Mouse (Mus musculus) midbrain, postnatal 0 days (tissue): ENCODE data around the gene Tpt1. TPM values are rescaled to one million over a fixed set of nuclear protein-coding genes. Genes with fewer than 3 reads are reported as not detected.
A peak's percentile ranks its signal among the peaks of the same experiment; 100 is the strongest.
"Not testable (repeated sequence)": the region's sequence is repeated elsewhere in the genome, so short reads cannot be mapped to it uniquely, and the experiment has no call there.

Source experiments
- ATAC-seq: fragments of 200-750 bp; cut with Nextera tagmentation; 2 replicates; pipeline ENCODE4 v1.8.0; 2017; ENCODE audit warnings: moderate number of reproducible peaks, mild to moderate bottlenecking, moderate TSS enrichment, moderate library complexity; ENCODE audit not compliant: low FRiP score
- DNase-seq: peaks from one replicate; pipeline ENCODE4 v3.0.0-alpha.2; 2015; ENCODE audit warnings: low spot score
- H3K27ac ChIP-seq: fragments of 300-500 bp; sonication (generic); 2 replicates; pipeline ENCODE4 v1.5.1; 2014; ENCODE audit warnings: low read depth, mild to moderate bottlenecking, low read length, mixed read lengths
- H3K27me3 ChIP-seq: fragments of 300-500 bp; sonication (generic); 2 replicates; pipeline ENCODE4 v1.6.1; 2014; ENCODE audit warnings: low read length, control low read depth, mixed read lengths; ENCODE audit not compliant: insufficient read depth
- H3K36me3 ChIP-seq: fragments of 300-500 bp; sonication (generic); 2 replicates; pipeline ENCODE4 v1.6.1; 2014; ENCODE audit warnings: low read length, control low read depth, mixed read lengths; ENCODE audit not compliant: insufficient read depth
- H3K4me1 ChIP-seq: fragments of 300-500 bp; sonication (generic); 2 replicates; pipeline ENCODE4 v1.6.1; 2014; ENCODE audit warnings: mild to moderate bottlenecking, control low read depth, antibody characterized with exemption, low read length, mixed read lengths; ENCODE audit not compliant: insufficient read depth
- H3K4me2 ChIP-seq: fragments of 300-500 bp; sonication (generic); 2 replicates; pipeline ENCODE4 v1.6.1; 2014; ENCODE audit warnings: low read depth, mild to moderate bottlenecking, low read length, mixed read lengths; ENCODE audit not compliant: poor library complexity, severe bottlenecking
- H3K4me3 ChIP-seq: fragments of 300-500 bp; sonication (generic); 2 replicates; pipeline ENCODE4 v1.5.1; 2014; ENCODE audit warnings: low read depth, mild to moderate bottlenecking, low read length, moderate library complexity
- H3K9ac ChIP-seq: fragments of 300-500 bp; sonication (generic); replicated peaks from 2 replicates; pipeline ENCODE4 v1.6.1; 2014; ENCODE audit warnings: mild to moderate bottlenecking, low read length, moderate library complexity, mixed read lengths; ENCODE audit not compliant: poor library complexity, severe bottlenecking
- H3K9me3 ChIP-seq: fragments of 300-500 bp; sonication (generic); 2 replicates; pipeline ENCODE4 v1.6.1; 2016; ENCODE audit warnings: low read length, control low read depth
- CTCF ChIP-seq: IDR thresholded peaks from 2 replicates; pipeline ENCODE4 v1.5.1; 2016; ENCODE audit warnings: antibody characterized with exemption, mild to moderate bottlenecking
- WGBS: fragments of 180-500 bp; shearing (Covaris S2); extraction: QIAGEN DNeasy Blood & Tissue Kit; methylation state at CpG from one replicate; pipeline ENCODE4 v1.1.7; 2014; 5-methylcytosine and 5-hydroxymethylcytosine counted together
- polyA plus RNA-seq: library from polyadenylated mRNA; unstranded; fragments of >200 nt; fragmentation: Nextera tagmentation; extraction: Ambion mirVana; gene quantifications from 2 replicates; pipeline ENCODE4 v1.2.1, GENCODE M21; 2015
- total RNA-seq: library from RNA; depleted of rRNA; stranded (reverse); fragments of >200 nt; gene quantifications from 2 replicates; pipeline ENCODE4 v1.2.3, GENCODE M21; 2014

The Tpt1 gene
- total and polyA plus RNA-seq, 2 experiments from 2014 or later, result 595 to 651 TPM

- DNase-seq (no peak), ATAC-seq (no peak)
- H3K9me3 ChIP-seq, result no peaks in the 10 kb centered on the region
- H3K4me1 ChIP-seq, result no peaks in the 10 kb centered on the region
- no peak overlapping the region for H3K9ac ChIP-seq
- TF ChIP-seq CTCF, result no peak
- no peaks in the 10 kb centered on the region for H3K27me3 ChIP-seq
- H3K4me2 ChIP-seq, result no peak overlapping the region
- no peaks in the 10 kb centered on the region for H3K36me3 ChIP-seq
- H3K27ac ChIP-seq, result no peak overlapping the region
- WGBS, result 87% methylated on average over 2 of the region's 2 CpGs
- H3K4me3 ChIP-seq, result no peak overlapping the region
Measured at GRCm38 (mm10) chr14:75819341-75819740, 25.6 kb upstream of the Tpt1 start.

- no peak for ATAC-seq
Measured at GRCm38 (mm10) chr14:75820007-75820406, 24.9 kb upstream of the Tpt1 start.

GRCm38 (mm10) chr14:75826851-75827410, 18.0 kb upstream of the Tpt1 start:
- Histone ChIP-seq H3K27me3 (peaks cover 9% of the 10 kb centered on the region), H3K4me3 (no peak overlapping the region), H3K4me2 (no peak overlapping the region), H3K9me3 (no peaks in the 10 kb centered on the region), H3K4me1 (0 out of 2 replicates have a peak, but pooled peaks cover 2% of the 10 kb centered on the region), H3K27ac (no peak overlapping the region), H3K9ac (no peak overlapping the region), H3K36me3 (no peaks in the 10 kb centered on the region)
- no peak for TF ChIP-seq CTCF
- DNase-seq, result no peak
- WGBS, result 85% methylated on average over 3 of the region's 3 CpGs
- ATAC-seq, result no peak

More at GRCm38 (mm10) chr14:75820007-75820406, 24.9 kb upstream of the Tpt1 start:
- Histone ChIP-seq H3K4me3 (no peak overlapping the region), H3K4me2 (no peak overlapping the region), H3K27me3 (no peaks in the 10 kb centered on the region), H3K36me3 (no peaks in the 10 kb centered on the region), H3K27ac (no peak overlapping the region), H3K9me3 (no peaks in the 10 kb centered on the region), H3K4me1 (no peaks in the 10 kb centered on the region), H3K9ac (no peak overlapping the region)
- TF ChIP-seq CTCF, result no peak
- DNase-seq, result no peak
- WGBS, result 81% methylated on average over 5 of the region's 5 CpGs

- ATAC-seq (no peak), DNase-seq (no peak)
- H3K27me3 ChIP-seq, result peaks cover 9% of the 10 kb centered on the region
- 0 out of 2 replicates have a peak overlapping the region, but pooled peaks have one; percentile 32 for H3K4me3 ChIP-seq
- H3K36me3 ChIP-seq, result no peaks in the 10 kb centered on the region
- no peaks in the 10 kb centered on the region for H3K9me3 ChIP-seq
- TF ChIP-seq CTCF, result 0 out of 2 replicates have a peak, but pooled peaks have one; percentile 9
- H3K4me2 ChIP-seq, result peak overlapping the region; percentile 68; the same call in 1 of the 2 replicates
- H3K4me1 ChIP-seq, result peaks cover 3% of the 10 kb centered on the region; the same call in 1 of the 2 replicates
- 46% methylated on average over 11 of the region's 11 CpGs for WGBS
- no peak overlapping the region for H3K27ac ChIP-seq
- no peak overlapping the region for H3K9ac ChIP-seq
Measured at GRCm38 (mm10) chr14:75828221-75828620, 16.7 kb upstream of the Tpt1 start.

GRCm38 (mm10) chr14:75828866-75829806, 15.8 kb upstream of the Tpt1 start:
- TF ChIP-seq CTCF, result peak; percentile 98
- Histone ChIP-seq H3K27me3 (peaks cover 9% of the 10 kb centered on the region), H3K27ac (peak overlapping the region; percentile 44; the same call in 1 of the 2 replicates), H3K9me3 (no peaks in the 10 kb centered on the region), H3K9ac (no peak overlapping the region; the same call in 1 of the 2 replicates), H3K4me3 (peak overlapping the region; percentile 32), H3K36me3 (no peaks in the 10 kb centered on the region), H3K4me2 (peak overlapping the region; percentile 68), H3K4me1 (peaks cover 8% of the 10 kb centered on the region)
- DNase-seq, result peak; percentile 91
- peak; percentile 62 for ATAC-seq
- 7% methylated on average over 32 of the region's 32 CpGs for WGBS

- DNase-seq, result not testable (repeated sequence)
Measured at GRCm38 (mm10) chr14:75829817-75830216, 15.1 kb upstream of the Tpt1 start.

More at GRCm38 (mm10) chr14:75829817-75830216, 15.1 kb upstream of the Tpt1 start:
- H3K4me1 ChIP-seq, H3K4me3 ChIP-seq, H3K27me3 ChIP-seq, H3K9me3 ChIP-seq, ATAC-seq, H3K9ac ChIP-seq, H3K36me3 ChIP-seq: not testable (repeated sequence)
- peak overlapping the region; percentile 44; the same call in 1 of the 2 replicates for H3K27ac ChIP-seq
- WGBS, result 66% methylated on average over 14 of the region's 14 CpGs
- peak overlapping the region; percentile 68; the same call in 1 of the 2 replicates for H3K4me2 ChIP-seq
